Mouse (Mus musculus): ENCODE data around the gene Asic3.

Gene Asic3

DNA sequence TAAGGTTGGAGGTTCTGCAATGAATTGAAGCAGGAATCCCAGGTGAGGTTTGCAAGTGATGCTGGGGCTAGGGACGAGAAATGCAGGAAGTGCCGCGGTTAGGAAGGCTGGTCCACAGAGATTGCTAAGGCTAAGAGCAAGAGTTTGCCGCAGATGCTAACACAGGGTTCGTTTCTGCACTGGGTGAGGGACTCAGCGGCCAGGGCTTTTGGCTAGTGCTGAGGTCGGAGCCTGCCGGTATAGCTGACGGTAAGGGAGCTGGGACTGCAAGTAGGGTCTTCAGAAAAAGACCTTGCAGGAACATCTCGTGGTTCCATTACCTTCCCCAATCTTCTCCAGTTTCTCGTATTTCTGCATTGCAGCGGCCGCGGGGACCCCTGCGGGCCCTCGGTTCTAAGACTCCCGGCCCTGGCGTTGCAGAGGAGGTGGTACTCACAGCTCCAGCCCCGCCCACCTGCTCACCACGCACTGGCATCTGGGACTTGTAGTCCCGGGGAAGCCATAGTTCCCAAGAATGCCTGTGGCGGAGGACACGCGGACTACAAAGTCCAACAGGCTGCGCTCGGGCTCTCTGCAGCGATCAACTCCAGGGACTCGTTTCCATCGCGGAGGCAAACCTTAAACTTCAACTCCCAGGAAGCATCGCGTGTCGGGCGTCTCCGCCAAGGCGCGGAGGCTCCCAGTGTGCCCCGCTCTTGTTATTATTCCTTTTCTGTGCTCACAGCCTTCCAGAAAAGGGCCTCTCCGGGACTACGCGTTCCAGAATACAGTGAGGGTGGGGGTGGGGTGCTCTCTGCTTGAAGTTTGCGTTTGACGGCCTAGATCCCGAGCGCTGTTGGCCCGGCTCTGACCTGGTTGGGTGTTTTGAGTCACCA, 10.2 kb downstream of the Asic3 start, which contains the start of the genes Cdk5 and Slc4a2:
Cdk5 (minus strand) TSS at position 402 of the 875 bp plus-strand sequence.
Slc4a2 (plus strand) TSS at position 709 of the 875 bp plus-strand sequence.
- DNase-seq (ENCODE audit: low read depth) = peak; percentile 98

DNA sequence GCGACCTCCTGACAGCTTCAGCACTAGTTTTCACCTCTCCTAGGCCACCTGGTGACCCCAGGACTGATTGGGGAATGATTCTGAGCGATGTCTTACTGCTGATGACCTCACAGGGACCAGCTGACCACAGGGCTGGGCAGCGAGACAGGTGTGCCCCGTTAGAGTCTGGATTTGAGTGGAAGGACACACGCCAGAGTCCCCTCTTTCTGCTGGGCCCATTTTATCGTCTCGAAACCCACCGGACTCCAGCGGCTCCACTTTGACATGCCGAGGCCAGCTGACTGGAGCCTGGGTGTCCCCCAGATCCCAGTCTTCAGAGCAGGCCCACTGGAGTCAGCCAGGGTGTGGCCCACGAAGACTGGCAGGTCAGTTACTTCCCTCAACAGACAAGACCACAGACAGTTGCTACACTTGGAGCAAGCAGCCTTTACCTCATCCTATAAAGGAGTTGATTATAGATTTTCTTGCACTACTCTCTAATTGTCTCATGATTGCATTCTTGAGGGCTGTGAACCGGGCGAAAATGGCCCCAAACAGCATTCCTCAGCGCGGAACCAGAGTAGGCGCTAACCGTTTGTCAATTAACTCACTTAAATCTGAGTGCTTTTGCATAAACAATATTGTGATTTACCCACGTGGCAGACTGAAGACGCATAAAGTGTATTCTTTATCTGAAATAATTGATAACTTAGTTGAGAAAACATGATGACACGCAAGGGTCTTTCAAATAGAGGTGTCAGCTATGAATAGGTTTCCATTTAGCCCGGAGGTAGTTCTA, 11.0 kb downstream of the Asic3 start:
- no peak for DNase-seq (ENCODE audit: low read depth)

DNA sequence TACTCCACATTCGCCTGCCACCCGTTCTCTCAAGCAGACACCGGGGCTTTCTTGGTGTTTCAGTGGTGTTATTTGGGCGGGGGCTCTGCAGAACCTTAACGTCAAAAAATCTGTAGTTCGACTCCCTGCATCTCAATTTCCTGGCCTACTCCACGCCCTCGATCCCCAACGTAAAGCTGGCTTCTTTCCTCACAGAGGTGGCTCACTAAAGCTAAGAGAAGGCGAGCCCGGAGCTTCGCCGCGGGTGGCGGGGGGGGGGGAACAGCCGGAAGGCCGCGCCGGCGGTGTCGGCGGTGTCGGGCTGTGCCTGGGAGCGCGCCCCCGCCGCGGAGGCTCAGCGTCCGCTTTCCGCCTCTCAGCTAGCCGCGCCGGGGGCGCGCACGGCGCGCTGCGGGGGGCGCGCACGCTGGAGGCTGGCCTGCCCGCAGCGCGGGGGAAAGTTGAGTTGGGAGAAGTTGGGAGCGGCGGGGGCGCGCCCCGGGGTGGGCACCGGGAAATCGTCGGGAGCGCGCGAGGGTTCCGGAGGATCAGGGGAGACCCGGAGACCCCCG, 11.7 kb downstream of the Asic3 start:
- peak; percentile 92 for DNase-seq (ENCODE audit: low read depth)

DNA sequence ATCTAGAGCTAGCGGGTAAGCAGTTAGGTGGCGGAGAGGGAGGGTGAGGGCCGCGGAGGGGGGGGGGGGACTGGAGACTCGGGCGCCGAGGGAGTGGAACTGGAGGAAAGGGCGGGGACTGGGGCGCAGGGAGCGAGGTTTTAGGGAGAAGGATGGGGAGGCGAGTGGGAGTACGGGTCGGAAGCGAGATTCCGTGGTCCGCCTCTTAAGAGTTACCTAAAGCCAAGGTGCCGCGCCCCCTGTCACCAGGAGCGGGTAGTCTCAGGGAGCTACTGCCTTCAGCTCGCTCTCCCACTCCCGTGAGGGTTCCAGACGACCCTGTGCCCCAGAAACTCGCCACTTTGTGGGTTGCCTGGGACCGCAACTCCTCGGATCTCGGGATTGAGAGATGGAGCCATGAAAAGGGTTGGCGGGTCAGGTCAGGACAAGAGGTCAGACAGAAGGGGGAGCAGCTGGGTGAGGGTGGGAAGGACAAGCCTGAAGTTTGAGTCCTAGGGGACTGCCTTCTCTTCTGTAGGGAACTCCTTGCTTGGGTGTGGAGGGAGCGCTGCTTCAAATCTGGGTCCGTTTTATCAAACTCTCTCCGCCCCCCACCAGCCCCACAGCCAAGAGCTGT, 12.3 kb downstream of the Asic3 start:
- DNase-seq (ENCODE audit: low read depth) = no peak

DNA sequence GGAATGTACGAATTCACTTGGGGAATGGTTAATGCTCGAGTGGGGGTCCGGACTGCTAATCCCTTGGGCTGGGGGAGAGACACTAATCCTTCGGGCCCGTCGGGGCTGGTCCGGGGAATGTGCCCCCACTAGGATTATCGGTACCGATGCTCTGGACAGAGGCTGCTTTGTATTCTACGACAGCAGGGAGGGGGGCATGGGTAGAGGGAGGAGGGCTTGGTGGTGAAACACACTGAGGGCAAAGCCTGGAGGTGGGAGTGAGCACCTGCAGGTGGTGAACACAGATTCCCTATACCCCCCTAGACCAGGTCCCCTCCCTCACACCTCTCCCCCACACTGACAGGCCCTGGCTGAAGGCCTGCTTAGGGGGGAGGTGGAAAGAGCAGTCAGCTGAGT, 12.8 kb downstream of the Asic3 start:
- DNase-seq (ENCODE audit: low read depth) = no peak

DNA sequence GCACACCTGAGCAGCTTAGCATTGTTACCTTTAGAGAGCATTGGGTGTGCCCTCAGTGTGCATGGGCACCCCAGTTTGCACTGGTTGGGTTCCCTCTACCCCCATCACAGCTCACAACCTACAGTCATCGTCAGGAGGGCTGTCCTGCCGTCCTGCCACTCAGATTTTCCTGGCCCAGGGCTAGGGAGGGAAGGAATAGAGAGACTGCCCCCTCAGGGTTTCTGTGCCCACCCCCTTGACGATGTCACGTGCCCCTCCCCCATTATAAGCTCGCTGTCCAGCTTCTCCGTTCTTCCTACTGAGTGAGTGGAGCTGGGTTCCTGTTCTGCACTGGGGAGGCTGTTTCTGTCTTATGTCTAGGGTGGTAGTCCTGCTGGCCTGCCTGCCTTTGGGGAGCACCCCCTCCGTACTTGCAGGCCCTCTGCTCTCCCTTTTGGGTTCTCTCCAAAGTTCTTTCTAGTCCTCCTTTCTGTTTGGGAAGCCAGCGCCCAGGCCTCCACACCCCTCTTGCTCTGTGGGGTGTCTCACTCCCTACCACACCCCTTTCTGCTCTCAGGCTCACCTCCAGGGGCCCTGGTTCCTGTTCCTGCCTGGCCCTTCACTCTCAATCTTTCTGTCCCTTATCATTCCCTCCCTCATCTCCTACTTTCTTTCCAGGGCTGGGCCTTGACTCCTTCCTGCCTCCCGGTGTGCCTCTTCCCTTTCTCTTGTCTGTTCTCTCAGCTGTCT, 13.5 kb downstream of the Asic3 start:
- DNase-seq (ENCODE audit: low read depth) = no peak

DNA sequence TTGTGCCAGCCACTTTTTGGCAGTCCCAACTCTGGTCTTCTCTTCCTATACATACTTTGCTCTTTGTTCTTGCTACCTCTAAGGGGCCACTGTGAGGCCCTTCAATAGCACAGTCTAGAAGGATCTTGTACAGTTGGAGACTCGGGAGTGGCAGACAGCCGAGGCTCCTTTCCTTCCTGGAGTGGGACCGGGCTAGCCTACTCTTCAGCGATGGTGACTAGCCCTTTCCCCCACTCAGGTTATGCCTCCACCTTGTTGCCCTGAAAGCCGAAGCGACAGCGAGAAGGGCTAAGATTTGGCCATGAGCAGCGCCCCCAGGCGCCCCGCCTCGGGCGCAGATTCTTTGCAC, 14.1 kb downstream of the Asic3 start:
- no peak for DNase-seq (ENCODE audit: low read depth)

DNA sequence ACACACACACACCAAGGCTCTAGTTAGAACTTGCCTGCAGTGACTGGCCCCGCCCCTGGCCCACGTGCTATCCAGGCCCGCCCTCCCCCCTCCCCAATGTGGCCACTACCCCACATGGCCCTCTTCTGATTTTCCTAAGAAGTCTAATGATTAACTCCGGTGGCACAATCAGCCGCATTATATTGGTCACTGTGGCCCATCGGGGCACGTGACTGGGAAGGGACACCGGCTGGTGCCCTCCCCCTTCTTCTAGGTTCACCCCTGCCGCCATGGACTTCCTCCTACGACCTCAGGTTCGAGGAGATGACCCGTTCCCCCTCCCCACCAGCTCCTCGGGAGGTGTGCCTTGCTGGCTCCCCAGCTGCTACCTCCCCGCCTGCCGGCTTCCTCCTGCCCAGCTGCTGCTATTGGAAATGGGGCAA, 14.8 kb downstream of the Asic3 start:
- DNase-seq (ENCODE audit: low read depth) = no peak

DNA sequence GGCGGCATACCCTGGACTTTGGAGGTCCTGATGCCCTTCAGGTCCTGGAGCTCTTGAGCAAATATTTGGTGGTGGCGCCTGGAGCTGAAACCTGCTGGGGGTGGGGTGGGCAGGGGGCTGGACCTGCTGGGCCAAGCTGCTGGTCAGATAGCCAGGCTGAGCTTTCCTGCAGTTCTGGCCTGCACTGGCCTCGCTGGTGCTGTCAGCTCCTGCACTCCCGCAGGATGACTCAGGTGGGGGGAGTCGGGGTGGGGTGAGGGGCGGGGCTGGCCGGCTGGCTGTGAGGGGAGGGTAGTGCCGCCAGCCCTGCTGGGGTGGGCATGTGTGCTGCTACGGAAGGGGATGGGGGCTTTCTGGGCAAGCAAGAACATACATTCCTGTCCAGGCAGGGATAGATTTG, 15.4 kb downstream of the Asic3 start:
- no peak for DNase-seq (ENCODE audit: low read depth)

DNA sequence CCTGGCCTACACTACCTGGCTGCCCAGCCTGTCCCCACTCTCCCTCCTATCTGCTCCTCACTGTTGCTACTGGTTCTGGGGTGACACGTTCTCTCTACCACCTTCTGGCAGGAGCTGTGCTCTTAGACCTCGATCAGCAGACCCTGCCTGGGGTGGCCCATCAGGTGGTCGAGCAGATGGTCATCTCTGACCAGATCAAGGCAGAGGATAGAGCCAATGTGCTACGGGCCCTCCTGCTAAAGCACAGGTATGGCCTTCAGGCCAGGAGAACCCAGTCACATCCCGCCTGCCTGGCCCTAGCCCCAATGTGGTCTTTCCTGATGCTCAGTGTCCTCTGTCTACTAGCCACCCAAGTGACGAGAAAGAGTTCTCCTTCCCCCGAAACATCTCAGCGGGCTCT, 20.8 kb downstream of the Asic3 start:
- no peak for DNase-seq (ENCODE audit: low read depth)

DNA sequence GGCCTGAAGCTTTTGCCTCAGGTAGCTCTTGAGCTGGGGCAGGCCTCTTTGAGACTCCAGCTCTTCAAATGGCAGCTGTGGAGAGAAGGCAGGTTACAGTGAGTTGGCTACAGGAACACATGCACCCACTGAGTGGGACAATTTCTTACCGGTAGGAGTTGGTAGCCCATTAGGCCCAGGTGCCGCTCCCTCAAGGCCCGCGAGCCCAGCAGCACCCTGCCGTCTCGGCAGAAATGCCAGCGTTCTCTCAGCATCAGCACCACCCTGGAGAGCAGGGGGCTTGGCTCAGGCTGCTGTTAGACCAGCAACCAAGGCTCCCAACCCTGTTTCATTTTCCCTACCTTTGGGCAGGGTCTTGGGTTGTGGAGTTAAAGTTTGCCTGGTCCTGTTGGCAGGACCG, 28.0 kb downstream of the Asic3 start:
- DNase-seq (ENCODE audit: low read depth) = no peak

DNA sequence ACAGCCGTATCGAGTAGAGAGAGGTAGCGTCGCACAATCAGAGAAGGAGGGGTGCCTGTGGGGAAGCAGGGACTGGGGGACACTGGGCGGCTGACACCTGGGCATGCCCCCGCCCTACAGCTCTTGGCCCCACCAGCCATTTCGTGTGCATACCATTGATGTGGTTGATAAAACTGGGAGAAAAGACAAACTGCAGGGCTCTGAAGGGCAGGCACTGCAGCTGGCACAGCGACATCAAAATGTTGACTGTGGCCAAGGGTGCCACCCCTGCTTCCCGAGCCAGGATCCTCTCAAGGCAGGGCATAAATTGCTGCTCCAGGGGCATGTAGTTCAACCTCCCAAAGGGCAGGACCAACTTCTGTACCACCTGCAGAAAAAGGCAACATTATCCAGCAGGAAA, 28.8 kb downstream of the Asic3 start:
- DNase-seq (ENCODE audit: low read depth) = no peak

DNA sequence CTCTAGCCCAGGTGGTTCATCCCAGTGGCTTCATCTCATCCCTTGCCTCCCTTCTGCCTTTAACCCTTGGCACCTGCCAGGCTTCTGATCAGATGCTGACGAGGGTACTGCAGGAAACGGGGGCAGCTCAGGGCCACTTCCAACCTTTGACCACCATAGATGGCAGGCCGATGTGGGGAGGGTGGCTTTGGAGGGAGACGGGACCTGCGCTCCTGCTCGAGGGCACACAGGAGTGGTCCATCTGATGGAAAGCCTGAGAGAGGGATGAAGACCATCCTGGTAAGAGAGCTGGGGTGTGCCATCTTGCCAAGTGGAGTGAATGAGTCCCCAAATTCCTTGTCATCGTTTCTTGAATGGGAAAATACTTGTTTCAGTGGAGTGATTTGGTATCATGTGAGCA, 30.0 kb downstream of the Asic3 start:
- DNase-seq (ENCODE audit: low read depth) = no peak

DNA sequence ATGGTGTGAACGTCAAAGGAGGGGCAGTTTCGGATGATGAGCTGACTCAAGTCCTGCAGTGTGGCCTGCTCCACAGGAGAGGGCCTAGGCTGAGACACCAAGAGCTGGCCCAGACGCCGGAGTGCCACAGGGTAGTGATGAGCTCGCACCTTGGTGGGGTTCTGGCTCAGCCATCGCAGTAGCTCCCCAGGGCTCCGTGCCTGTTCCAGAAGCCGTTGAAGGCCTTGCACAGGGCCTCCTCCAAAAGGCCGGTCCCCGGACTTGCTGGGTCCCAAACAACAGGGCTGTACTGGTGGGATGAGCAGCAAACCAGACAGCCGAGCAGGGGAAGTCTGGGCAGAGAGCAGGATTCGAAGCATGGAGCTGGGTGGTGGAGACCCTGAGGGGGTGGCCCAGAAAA, 30.7 kb downstream of the Asic3 start:
- no peak for DNase-seq (ENCODE audit: low read depth)

DNA sequence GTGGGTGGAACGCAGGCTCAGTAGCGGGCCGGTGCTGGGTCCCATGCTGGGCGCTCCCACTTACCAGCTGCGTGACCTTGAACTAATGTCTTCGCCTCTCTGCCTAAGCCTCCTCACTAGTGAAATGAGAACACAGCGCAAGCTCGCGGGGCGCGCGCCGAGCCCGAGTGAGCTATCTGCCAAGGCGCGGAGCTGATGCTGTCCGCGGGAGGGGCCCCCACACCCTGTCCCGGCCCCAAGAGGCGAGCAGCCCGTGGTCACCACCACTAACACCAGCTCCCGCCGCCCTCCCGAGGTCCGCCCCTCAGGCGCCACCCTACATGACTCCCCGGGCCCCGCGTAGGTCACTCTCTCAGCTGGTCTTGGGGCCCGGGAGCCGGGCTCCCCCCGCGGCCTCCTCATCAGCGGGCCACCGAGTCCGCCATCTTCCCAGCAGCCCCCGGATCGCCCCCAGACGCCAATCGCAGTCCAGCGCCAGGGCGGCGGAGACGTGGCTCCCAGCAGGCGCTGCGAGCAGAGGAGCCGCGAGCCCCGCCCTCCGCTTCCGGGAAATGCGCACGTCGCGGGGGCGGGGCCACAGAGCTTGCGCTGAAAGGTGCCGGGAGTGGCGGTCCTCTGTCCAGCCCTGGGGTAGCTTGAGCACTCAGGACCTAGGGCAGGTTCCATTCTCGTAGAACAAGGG, 31.7 kb downstream of the Asic3 start, which contains the start of gene Fastk:
Fastk (minus strand) TSS at position 542 of the 682 bp plus-strand sequence.
- DNase-seq (ENCODE audit: low read depth) = peak; percentile 92

DNA sequence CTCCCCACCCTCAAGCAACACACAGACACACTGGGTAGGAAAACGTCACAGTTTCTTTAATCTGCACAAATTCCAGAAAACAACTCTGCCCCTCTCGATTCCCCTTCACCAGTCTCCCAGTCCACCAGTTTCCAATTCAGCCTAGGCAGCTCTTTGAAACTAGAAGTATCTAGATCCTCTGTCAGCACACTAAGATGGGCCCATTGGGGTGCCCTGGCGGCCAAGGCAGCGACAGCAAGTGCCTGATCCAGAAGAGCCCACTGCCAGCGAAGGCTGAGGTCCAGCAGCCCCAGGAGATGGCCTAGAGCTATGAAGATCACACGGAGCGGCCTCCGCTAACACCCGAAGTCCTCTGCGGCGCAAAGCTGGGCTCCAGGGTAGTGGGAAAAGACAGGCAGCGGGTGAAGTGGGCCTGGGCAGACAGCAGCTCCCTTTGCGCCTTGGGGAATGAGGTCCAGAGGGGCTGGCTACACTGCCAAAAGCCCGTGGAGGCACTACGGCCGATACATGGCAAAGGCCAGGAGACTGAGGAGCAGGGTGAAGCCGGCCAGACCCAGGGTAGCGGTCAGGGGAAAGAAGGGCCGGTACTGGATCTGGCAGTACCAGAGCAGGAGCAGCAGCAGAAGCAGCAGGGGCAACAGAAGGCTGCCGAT, 32.4 kb downstream of the Asic3 start:
- DNase-seq (ENCODE audit: low read depth) = no peak

DNA sequence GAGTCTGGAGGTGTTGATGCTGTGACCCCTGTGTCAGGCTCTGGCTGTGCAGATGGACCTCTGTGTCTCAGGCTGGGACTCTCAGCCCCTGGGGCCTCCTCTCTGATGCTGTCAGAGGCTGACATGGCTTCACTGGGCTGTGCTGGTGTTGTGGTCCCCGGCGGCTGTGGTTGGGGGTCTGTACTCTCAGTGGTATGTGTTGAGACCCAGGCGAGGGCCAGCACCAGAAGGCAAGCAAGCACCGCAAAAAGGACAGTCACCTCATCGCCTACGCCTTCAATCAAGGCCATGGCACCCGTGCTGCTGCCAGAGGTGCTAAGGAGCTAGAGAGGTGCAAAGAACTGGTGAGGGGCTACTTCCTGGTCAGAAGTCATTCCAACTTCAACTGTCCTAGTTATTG, 33.4 kb downstream of the Asic3 start:
- no peak for DNase-seq (ENCODE audit: low read depth)

DNA sequence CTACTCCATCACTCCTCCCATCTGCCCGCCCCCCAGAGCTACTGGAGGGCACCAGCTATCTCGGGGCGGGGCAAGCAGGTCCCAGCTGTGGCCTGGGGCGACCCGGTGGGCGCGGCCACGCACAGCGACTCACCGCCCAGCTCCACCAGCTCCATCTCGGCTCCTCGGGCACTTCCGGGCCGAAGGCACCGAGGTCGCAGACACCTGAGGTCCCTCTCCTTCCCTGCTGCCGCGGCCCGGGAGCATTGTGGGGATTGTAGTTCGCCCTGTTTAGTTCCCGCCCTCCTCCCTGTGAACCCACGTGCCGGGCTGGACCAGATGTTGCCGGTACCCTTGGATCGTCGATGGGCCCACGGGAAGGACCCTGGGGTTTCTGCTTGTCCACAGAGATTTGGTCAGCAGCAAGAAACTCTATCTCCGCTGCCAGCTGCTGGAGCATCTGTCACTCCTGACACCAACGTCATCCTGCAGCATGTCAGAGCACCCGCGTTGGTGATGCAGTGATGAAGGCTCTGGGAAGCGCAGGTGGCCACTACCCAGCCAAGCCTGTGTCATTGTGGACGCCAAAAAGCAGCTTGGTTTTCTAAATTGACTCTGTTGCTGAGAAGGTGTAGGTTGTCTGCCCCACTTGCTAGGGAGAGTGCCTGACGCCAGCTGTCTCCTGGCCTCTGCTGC, 34.6 kb downstream of the Asic3 start, which contains the start of gene Tmub1:
Tmub1 (minus strand) TSS at position 231 of the 675 bp plus-strand sequence.
- DNase-seq (ENCODE audit: low read depth) = peak; percentile 87

DNA sequence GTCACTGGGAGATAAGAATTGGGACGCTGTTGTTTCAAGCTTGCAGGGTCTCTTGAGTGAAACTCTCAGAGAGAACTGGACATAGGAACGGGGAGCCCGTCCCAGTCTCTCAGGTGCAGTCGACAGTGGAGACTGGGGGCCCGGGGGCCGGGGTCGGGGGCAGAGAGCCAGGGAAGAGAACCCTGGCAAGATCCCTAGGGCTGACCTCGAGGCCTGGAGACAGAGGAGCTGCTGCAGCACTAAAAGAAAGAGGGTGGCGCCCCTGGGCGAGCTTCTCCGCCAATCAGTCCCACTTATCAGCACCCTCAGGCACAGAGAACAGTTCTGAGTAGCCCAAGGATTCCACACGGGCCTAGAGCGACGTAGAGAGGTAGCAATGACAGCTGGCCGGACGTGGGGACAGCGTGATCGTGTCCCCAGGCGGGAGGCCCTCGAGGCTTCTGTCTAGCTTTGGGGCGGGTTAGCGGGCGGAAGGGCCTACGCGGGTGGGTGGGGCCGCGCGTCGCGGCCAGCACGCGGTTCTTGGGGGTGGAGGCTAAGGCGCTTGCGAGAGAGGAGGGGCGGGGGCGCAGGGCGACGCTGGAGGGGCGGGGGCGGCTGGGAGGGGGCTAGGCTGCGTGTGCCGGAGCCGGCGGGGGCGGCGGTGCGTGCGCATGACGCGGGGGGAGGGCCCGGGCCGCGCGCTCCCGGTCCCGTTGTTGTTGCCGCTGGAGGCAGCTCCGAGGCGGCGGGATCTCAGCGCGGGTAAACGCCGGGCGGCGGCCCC, 38.3 kb downstream of the Asic3 start:
- DNase-seq (ENCODE audit: low read depth) = peak; percentile 92
